Mouse (Mus musculus) testis, adult 2 months (tissue): Measurements from ENCODE around the gene Ankrd33b. TPM values are rescaled to one million over a fixed set of nuclear protein-coding genes. Genes with fewer than 3 reads are reported as not detected.

Experiments
- H3K27ac ChIP-seq: fragments of 200-500 bp; 2 replicates; pipeline ENCODE4 v1.5.1; 2012; ENCODE audit warnings: low read depth, low read length; ENCODE audit not compliant: control insufficient read depth, insufficient read depth
- H3K27me3 ChIP-seq: fragments of 200-500 bp; 2 replicates; pipeline ENCODE4 v1.6.1; 2012; ENCODE audit warnings: mild to moderate bottlenecking, low read length, moderate library complexity; ENCODE audit not compliant: control insufficient read depth, insufficient read depth
- H3K36me3 ChIP-seq: fragments of 200-500 bp; 2 replicates; pipeline ENCODE4 v1.6.1; 2012; ENCODE audit warnings: mild to moderate bottlenecking, low read length; ENCODE audit not compliant: control insufficient read depth, insufficient read depth
- H3K4me1 ChIP-seq: fragments of 200-500 bp; 2 replicates; pipeline ENCODE4 v1.6.1; 2012; ENCODE audit warnings: low read length; ENCODE audit not compliant: control insufficient read depth, insufficient read depth
- H3K4me3 ChIP-seq: fragments of 200-500 bp; 2 replicates; pipeline ENCODE4 v1.5.1; 2012; ENCODE audit warnings: low read depth, mild to moderate bottlenecking, low read length, moderate library complexity, mixed read lengths; ENCODE audit not compliant: control insufficient read depth
- CTCF ChIP-seq: fragments of 200-500 bp; IDR thresholded peaks from 2 replicates; pipeline ENCODE4 v1.5.1; 2012; ENCODE audit warnings: low read depth, mild to moderate bottlenecking, inconsistent platforms, low read length, moderate library complexity; ENCODE audit not compliant: control insufficient read depth, insufficient read depth, insufficient replicate concordance
- POLR2A ChIP-seq: fragments of 200-500 bp; IDR thresholded peaks from 2 replicates; pipeline ENCODE4 v1.6.1; 2012; ENCODE audit warnings: low read depth, mild to moderate bottlenecking, inconsistent platforms, low read length, moderate library complexity; ENCODE audit not compliant: control insufficient read depth
- polyA plus RNA-seq: library from polyadenylated mRNA; depleted of rRNA; stranded (reverse); fragments of >200 nt; gene quantifications from 2 replicates; pipeline ENCODE4 v1.2.3, GENCODE M21; 2012

Gene Ankrd33b
- polyA plus RNA-seq, 1 experiment, result 0.58 TPM

DNA sequence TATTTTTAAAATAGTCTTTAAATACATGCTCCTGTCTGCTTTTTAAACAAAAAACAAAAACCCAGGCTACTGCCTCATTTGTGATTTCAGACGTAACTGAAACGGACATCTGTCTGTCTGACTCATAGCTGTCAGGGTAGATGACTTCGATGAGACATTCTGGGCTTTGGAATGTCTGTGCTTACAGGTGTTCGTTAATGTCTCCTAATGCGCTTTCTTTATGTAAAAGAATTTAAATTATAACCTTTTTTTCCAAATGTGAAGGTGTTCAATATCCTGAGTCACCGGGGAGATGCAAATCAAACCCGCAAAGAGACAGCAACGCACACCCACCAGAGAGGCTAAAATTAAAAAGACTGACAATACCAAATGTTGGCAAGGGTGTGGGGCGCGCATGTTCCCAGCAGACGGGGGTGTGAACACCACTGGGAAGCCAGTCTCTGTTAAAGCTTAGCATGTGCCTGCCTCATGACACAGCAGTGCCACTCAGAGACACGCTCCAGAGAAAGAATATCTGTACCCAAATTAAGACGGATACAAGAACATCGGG lies 30.3 kb downstream of the Ankrd33b start:
- Histone ChIP-seq H3K27ac (no peak overlapping the region), H3K4me1 (peaks cover 2% of the 10 kb centered on the region; the same call in 1 of the 2 replicates), H3K36me3 (no peaks in the 10 kb centered on the region), H3K27me3 (no peaks in the 10 kb centered on the region), H3K4me3 (no peak overlapping the region)
- TF ChIP-seq CTCF (no peak), POLR2A (no peak)

DNA sequence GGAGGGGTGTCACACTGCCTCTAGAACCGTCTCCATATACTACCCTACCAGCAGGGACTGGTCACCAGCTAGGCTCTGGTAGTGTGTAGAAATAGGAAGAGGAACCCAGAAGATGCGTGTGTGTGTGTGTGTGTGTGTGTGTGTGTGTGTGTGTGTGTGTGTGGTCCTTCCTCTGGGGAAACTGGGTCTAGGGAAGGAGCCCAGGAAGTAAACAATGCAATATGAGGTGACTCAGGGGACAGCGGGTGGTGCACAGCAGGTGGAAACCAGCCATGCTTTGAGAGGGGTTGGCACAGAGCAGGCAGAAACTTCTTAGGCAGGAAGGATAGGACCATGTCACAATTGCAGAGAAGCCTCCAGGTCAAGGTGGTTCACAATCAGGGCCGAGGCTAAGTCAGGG lies 30.8 kb downstream of the Ankrd33b start:
- H3K36me3 ChIP-seq, result no peaks in the 10 kb centered on the region
- TF ChIP-seq POLR2A (no peak), CTCF (no peak)
- no peak overlapping the region for H3K4me3 ChIP-seq
- H3K4me1 ChIP-seq, result peaks cover 2% of the 10 kb centered on the region; the same call in 1 of the 2 replicates
- no peaks in the 10 kb centered on the region for H3K27me3 ChIP-seq
- H3K27ac ChIP-seq, result no peak overlapping the region

DNA sequence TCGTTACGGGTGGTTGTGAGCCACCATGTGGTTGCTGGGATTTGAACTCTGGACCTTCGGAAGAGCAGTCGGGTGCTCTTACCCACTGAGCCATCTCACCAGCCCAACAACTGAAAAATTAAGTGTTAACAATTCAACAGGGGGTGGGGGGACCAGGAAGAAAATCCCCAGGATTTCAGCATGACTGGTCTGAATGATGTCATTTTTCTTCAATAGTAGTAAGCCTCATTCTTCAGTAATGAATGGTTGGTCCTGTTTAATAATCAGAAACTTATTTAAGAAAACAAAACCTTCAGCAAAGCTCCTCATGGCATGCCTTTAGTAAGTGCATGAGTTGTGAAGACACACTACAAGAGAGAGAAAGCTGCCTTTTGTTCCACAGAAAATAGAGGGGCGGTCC lies 32.7 kb downstream of the Ankrd33b start:
- Histone ChIP-seq H3K27me3 (no peaks in the 10 kb centered on the region), H3K4me1 (peaks cover 2% of the 10 kb centered on the region; the same call in 1 of the 2 replicates), H3K36me3 (no peaks in the 10 kb centered on the region), H3K4me3 (no peak overlapping the region), H3K27ac (no peak overlapping the region)
- no peak for TF ChIP-seq POLR2A
- TF ChIP-seq CTCF, result no peak

DNA sequence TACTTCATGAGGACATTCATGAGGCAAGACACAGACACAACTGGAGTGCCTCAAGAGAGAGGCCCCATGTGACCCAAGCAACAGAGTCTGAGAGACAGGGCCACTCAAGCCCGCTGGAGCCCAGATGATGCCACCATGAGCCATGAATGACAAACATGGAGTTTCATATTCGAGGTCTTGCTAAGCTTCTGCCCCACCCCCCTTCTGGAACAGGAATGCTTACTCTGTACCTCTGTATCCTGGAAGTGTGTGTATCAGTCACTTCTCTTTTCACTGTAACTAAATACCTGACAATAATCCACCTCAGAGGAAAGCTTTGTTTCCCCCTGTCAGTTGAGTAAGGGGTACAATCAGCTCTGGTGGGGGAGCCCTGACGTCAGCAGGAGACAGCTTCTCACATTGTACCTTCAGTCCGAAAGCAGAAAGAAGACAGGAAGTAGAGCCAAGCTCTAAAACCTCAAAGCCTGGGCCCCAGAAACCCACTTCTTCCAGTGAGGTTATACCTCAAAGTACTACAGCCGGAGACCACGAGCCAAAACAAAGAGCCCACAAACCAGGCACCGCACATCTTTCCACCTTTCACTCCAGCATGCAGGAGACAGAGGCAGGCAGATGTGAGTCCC lies 34.9 kb downstream of the Ankrd33b start:
- H3K4me3 ChIP-seq, result no peak overlapping the region
- TF ChIP-seq CTCF (no peak), POLR2A (no peak)
- no peaks in the 10 kb centered on the region for H3K27me3 ChIP-seq
- H3K4me1 ChIP-seq, result no peaks in the 10 kb centered on the region
- H3K27ac ChIP-seq, result no peak overlapping the region
- no peaks in the 10 kb centered on the region for H3K36me3 ChIP-seq

DNA sequence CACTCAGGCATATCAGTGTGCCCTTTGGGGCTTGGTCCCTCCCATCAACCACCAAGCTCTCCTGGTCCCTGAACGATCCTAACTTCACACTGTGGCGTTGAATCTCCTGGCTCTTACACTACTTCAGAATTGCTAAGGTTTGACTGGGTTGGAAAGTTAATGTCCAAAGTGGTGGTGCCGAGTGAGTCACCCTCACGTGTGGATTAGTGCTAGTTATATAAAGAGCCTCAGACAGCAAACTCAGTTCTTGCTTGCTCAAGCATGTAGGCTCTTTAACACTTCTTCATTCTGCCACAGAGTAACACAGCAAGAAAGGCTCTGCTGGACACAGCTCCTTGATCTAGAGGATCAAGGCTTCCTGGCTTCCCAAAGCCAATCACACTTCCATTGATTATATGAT lies 35.8 kb downstream of the Ankrd33b start:
- no peak overlapping the region for H3K27ac ChIP-seq
- TF ChIP-seq CTCF, result no peak
- H3K4me3 ChIP-seq, result no peak overlapping the region
- H3K36me3 ChIP-seq, result no peaks in the 10 kb centered on the region
- no peaks in the 10 kb centered on the region for H3K4me1 ChIP-seq
- no peaks in the 10 kb centered on the region for H3K27me3 ChIP-seq

DNA sequence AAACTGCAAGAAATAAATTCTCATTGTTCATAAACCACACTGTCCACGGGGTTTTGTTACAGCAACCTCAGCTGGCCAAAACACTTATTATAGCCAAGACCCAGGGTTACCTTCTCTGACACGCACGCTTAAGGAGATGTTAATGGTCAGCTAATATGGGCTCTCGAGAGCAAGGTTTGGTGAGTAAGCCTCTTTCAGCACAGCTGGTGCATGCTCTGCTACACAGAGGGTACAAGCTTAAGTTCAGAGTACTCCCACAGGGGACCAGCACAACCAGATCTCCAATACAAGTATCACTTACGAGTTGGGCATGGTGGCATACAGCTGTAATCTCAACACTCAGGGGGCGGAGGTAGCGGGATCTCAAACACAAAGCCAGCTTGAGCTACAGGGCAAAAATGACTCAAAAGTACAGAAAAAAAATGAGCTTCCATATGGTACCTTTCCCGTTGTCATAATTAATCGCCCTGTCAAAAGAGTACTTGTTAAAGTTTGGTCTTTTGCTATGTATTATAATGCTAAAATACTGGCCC lies 39.4 kb downstream of the Ankrd33b start:
- H3K4me3 ChIP-seq, result no peak overlapping the region
- no peaks in the 10 kb centered on the region for H3K36me3 ChIP-seq
- no peak for TF ChIP-seq CTCF
- no peak for TF ChIP-seq POLR2A
- H3K27me3 ChIP-seq, result no peaks in the 10 kb centered on the region
- H3K27ac ChIP-seq, result no peak overlapping the region
- H3K4me1 ChIP-seq, result no peaks in the 10 kb centered on the region

DNA sequence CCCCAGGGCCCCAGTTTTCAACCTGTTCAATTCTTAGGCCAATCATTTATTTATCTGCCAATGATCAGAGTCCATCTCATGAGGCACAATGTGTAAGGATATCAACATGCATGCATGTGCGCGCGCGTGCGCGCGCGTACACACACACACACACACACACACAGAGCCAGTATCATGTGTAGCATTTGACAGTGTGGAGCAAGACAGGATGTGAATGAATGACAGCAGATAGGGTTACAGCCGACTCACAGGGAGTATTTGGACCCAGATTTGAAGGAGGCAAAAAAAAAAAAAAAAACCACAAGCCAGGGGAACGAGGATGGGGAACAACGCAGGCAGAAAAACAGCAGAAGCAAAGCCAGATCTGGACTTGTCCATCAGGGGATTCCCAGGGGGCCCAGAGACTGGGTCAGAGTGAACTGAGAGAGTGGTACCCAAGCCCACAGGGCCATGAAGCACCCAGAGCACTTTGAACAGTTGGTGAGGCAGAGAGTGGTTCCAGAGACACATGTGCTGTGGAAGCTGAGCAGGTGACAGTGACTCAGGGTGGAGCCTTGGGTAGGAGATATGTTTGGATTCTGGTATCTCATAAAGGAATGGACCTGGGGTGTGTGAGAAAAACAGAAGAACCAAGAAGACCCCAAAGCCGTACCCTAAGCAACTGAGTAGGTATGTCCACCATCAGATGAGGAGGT lies 41.7 kb downstream of the Ankrd33b start:
- Histone ChIP-seq H3K27ac (no peak overlapping the region), H3K4me1 (no peaks in the 10 kb centered on the region), H3K27me3 (no peaks in the 10 kb centered on the region), H3K4me3 (no peak overlapping the region), H3K36me3 (no peaks in the 10 kb centered on the region)
- no peak for TF ChIP-seq CTCF

DNA sequence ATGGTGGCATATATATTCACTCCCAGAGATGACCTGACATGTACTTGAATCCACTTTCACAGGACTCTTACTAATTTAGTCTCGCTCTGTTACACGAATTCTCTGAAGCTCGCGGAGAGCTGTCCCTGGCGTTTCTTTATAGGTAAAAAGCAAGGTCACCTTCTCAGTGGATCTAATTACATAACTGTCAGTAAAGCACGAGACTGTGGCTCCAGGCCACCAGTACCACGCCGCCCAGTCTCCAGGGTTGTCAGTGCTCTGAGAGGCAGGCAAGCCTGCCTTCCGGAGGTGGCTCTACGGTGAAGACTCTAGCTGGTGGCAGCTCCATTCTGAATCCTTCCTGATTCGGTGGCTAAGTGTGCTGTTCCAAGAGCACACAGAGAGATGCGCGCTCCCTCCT lies 43.0 kb downstream of the Ankrd33b start:
- TF ChIP-seq POLR2A (no peak), CTCF (no peak)
- H3K4me1 ChIP-seq, result no peaks in the 10 kb centered on the region
- no peak overlapping the region for H3K27ac ChIP-seq
- peak overlapping the region; percentile 28 for H3K4me3 ChIP-seq
- no peaks in the 10 kb centered on the region for H3K36me3 ChIP-seq
- H3K27me3 ChIP-seq, result no peaks in the 10 kb centered on the region
